Mouse (Mus musculus): ENCODE measurements around the gene Cnnm4.

DNA sequence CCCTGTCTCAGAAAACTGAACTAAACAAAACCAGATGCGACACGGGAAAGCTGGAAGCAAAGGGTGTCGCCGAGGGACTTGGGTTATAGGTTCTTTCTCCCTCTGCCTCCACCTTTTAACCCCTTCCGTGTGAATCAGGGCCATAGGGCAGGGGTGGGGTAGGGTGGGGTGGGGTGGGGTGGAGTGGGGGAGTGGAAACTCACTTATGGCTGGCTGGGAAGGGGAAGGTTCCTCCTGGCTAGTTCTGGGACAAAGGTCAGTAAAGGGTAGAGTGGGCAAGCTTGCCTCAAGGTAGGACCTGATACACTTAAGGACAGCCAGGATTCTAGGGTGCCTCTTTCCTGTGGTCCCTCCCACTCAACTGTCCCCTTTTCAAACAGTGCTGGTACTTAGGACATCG is 21.9 kb downstream of the Cnnm4 start:
- TF ChIP-seq CTCF (IDR thresholded peaks at IDR 0.05; ENCODE audit: insufficient read depth, low read depth, low read length) (no peak), POLR2A (IDR thresholded peaks at IDR 0.05; ENCODE audit: insufficient read depth, low read depth, low read length) (no peak)

Measured in olfactory bulb, adult 2 months (tissue).